Mouse (Mus musculus) midbrain, embryonic 12.5 days (tissue): ENCODE data around the gene Ehd2. TPM values are rescaled to one million over a fixed set of nuclear protein-coding genes. Genes with fewer than 3 reads are reported as not detected.

Source experiments
- ATAC-seq: fragments of 200-750 bp; cut with Nextera tagmentation; 2 replicates; pipeline ENCODE4 v1.8.0; 2017; ENCODE audit warnings: low read depth, moderate TSS enrichment, moderate library complexity; ENCODE audit not compliant: low FRiP score
- H3K27ac ChIP-seq: fragments of 300-500 bp; sonication (generic); replicated peaks from 2 replicates; pipeline ENCODE4 v1.5.1; 2016; ENCODE audit warnings: mild to moderate bottlenecking
- H3K27me3 ChIP-seq: fragments of 300-500 bp; sonication (generic); 2 replicates; pipeline ENCODE4 v1.6.1; 2016; ENCODE audit warnings: mild to moderate bottlenecking
- H3K36me3 ChIP-seq: fragments of 300-500 bp; sonication (generic); 2 replicates; pipeline ENCODE4 v1.6.1; 2016
- H3K4me1 ChIP-seq: fragments of 300-500 bp; sonication (generic); 2 replicates; pipeline ENCODE4 v1.6.1; 2016
- H3K4me2 ChIP-seq: fragments of 300-500 bp; sonication (generic); replicated peaks from 2 replicates; pipeline ENCODE4 v1.6.1; 2016; ENCODE audit warnings: mild to moderate bottlenecking, moderate library complexity
- H3K4me3 ChIP-seq: fragments of 300-500 bp; sonication (generic); 2 replicates; pipeline ENCODE4 v1.5.1; 2016; ENCODE audit warnings: mild to moderate bottlenecking
- H3K9ac ChIP-seq: fragments of 300-500 bp; sonication (generic); replicated peaks from 2 replicates; pipeline ENCODE4 v1.6.1; 2016; ENCODE audit warnings: mild to moderate bottlenecking, moderate library complexity
- H3K9me3 ChIP-seq: fragments of 300-500 bp; sonication (generic); 2 replicates; pipeline ENCODE4 v1.6.1; 2016; ENCODE audit warnings: mild to moderate bottlenecking
- WGBS: fragments of 180-500 bp; shearing (Covaris S2); methylation state at CpG from one replicate; pipeline ENCODE4 v1.1.7; 2016; 5-methylcytosine and 5-hydroxymethylcytosine counted together
- polyA plus RNA-seq: library from polyadenylated mRNA; unstranded; fragments of >200 nt; fragmentation: Nextera tagmentation; extraction: Ambion mirVana; gene quantifications from 2 replicates; pipeline ENCODE4 v1.2.1, GENCODE M21; 2016

Ehd2 gene
- polyA plus RNA-seq, 1 experiment from 2014 or later = 8.5 TPM

DNA sequence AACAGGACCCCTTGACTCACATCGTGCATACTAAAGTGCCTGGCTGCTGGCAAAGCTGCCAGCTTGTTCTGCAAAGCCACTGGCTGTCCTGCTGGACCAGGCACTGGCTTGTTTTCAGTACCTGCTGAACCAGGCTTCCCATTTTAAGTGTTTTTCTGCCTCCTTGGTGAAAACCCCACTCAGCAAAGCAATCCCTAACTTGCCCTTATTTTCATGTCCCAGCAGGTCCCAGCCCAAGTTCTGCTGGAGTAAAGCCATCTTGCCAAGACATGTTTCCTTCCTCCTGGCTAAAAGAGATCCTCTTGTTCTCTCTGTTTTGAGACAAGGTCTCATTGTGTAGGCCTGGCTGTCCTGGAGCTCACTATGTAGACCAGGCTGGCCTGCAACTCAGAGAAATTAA is 23.1 kb downstream of the Ehd2 start:
- ATAC-seq = no peak
- H3K27me3 ChIP-seq = peaks cover 8% of the 10 kb centered on the region; the same call in 1 of the 2 replicates
- WGBS = 96% methylated on average over 1 of the region's 1 CpGs
- no peak overlapping the region for H3K27ac ChIP-seq
- H3K4me3 ChIP-seq = no peak overlapping the region
- peak overlapping the region; percentile 79; the same call in 1 of the 2 replicates for H3K4me2 ChIP-seq
- peaks cover 21% of the 10 kb centered on the region for H3K4me1 ChIP-seq
- no peak overlapping the region for H3K9ac ChIP-seq
- peaks cover 51% of the 10 kb centered on the region for H3K36me3 ChIP-seq
- no peaks in the 10 kb centered on the region for H3K9me3 ChIP-seq

DNA sequence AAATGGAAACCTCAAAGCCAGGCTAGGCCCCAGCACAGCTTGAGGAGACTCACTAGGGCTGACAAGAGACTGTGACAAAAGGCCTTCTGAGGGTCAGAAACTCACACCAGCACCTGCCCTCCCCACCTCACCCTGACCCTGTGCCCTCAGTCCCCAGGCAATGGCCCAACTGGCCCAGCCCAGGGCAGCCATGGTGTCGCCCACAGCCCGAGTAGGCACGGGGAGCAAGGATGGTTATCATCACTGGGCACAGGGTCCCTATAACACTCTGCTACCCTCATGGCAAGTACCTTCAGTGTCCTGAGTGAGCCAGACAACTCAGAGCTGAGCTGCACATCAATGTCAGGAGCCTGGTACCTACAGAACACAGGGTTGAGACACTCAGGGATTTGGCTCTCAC is 28.7 kb downstream of the Ehd2 start:
- Histone ChIP-seq H3K36me3 (peaks cover 84% of the 10 kb centered on the region), H3K27me3 (no peaks in the 10 kb centered on the region), H3K27ac (no peak overlapping the region), H3K4me3 (no peak overlapping the region), H3K4me1 (no peaks in the 10 kb centered on the region), H3K9ac (no peak overlapping the region), H3K9me3 (no peaks in the 10 kb centered on the region), H3K4me2 (no peak overlapping the region)
- ATAC-seq = no peak
- 93% methylated on average over 3 of the region's 3 CpGs for WGBS

DNA sequence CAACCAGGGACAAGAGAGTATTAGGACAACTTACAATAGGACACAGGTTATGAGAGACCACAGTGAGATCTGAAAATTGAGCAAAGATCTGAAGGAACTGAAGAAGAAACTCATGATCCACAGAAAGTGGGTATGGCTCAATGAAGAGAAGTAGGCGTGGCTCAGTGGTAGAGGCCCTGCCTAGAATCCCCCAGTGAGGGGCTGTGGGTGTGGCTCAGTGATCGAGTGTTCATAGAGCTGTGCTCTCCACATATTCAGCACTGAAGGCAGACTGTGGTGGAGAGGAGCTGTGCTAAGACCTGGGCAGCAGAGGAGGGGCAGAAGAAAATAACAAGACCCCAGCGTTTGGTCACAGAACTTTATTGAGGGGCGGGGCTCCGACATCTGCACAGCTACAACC is 29.9 kb downstream of the Ehd2 start:
- WGBS = 89% methylated on average over 5 of the region's 5 CpGs
- Histone ChIP-seq H3K36me3 (peaks cover 73% of the 10 kb centered on the region), H3K4me2 (no peak overlapping the region), H3K27me3 (no peaks in the 10 kb centered on the region), H3K27ac (no peak overlapping the region), H3K4me3 (no peak overlapping the region), H3K9ac (no peak overlapping the region), H3K4me1 (no peaks in the 10 kb centered on the region), H3K9me3 (no peaks in the 10 kb centered on the region)
- no peak for ATAC-seq

DNA sequence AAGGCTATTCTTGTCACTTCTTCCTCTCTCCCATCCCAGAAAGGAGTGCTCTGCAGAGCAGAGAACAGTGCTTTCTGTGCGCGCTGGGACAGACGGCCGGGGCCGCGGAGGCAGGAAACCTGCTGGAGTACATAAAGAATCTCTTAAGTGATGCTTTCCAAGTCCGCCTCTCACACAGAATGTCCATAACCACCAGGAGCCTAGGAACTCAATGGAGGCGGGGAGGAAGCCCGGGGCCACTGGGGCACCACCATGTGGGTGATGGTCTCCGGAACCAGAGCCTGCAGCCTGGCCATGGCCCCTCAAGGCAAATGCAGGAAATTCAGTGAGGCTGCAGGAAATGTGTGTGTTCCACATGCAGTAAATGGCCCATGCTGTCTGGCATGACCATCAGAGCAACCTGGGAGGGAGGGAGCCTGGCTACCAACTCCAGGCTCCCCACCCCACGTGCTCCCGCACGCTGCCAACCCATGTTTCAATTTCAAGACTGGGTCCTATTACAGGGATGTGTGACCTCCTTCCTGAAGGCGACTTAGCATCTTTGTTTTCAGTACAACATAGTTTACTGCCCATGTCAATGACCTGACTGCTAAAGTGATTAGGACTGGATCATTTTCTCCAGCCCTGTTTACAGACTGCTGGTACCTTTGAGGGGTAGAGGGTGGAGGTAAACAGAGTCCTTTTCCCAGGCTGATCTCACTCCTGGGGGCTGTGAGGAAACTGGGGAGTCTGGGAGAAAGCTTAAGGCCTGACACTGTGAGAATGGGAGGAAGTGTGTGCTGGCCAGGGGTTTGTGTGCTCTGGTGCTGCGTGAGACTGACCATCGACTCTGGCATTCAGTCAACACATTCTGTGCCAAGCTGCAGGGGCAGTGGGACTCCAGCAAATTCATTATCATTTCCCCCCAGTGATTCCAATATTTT is 33.7 kb downstream of the Ehd2 start:
- no peak overlapping the region for H3K27ac ChIP-seq
- peaks cover 35% of the 10 kb centered on the region for H3K36me3 ChIP-seq
- H3K9me3 ChIP-seq = no peaks in the 10 kb centered on the region
- WGBS = 66% methylated on average over 16 of the region's 16 CpGs
- H3K9ac ChIP-seq = no peak overlapping the region
- H3K27me3 ChIP-seq = no peaks in the 10 kb centered on the region
- no peak overlapping the region for H3K4me3 ChIP-seq
- H3K4me1 ChIP-seq = no peaks in the 10 kb centered on the region
- no peak for ATAC-seq
- no peak overlapping the region for H3K4me2 ChIP-seq

- no peak for ATAC-seq
- no peaks in the 10 kb centered on the region for H3K9me3 ChIP-seq
- WGBS = 77% methylated on average over 3 of the region's 3 CpGs
- no peaks in the 10 kb centered on the region for H3K4me1 ChIP-seq
- no peaks in the 10 kb centered on the region for H3K27me3 ChIP-seq
- H3K27ac ChIP-seq = no peak overlapping the region
- no peak overlapping the region for H3K9ac ChIP-seq
- no peak overlapping the region for H3K4me3 ChIP-seq
- peaks cover 14% of the 10 kb centered on the region for H3K36me3 ChIP-seq
- no peak overlapping the region for H3K4me2 ChIP-seq
These were observed 35.7 kb downstream of the Ehd2 start for GRCm38 (mm10) chr7:15931635-15932034.

DNA sequence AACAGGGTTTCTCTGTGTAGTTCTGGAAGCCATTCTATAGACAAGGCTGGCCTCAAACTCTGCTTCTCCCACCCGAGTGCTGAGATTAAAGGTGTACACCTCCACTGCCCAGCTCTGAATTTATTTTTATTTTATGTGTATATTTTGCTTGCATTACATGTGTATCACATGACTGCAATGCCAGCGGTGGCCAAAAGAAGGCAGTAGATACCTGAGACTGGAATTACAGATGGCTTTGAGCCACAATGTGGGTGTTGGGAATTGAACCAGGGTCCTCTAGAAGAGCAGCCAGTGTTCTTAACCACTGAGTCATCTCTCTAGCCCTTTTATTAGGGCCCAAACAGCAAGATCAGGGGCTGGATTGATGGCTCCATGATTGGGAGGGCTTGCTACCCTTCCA is 36.8 kb downstream of the Ehd2 start:
- H3K9ac ChIP-seq = no peak overlapping the region
- H3K4me2 ChIP-seq = no peak overlapping the region
- no peaks in the 10 kb centered on the region for H3K27me3 ChIP-seq
- WGBS = 63% methylated on average over 2 of the region's 2 CpGs
- H3K27ac ChIP-seq = no peak overlapping the region
- peaks cover 8% of the 10 kb centered on the region; the same call in 1 of the 2 replicates for H3K36me3 ChIP-seq
- ATAC-seq = no peak
- no peaks in the 10 kb centered on the region for H3K4me1 ChIP-seq
- H3K9me3 ChIP-seq = no peaks in the 10 kb centered on the region
- H3K4me3 ChIP-seq = no peak overlapping the region

GRCm38 (mm10) chr7:15929910-15930309 is 37.5 kb downstream of the Ehd2 start:
- H3K4me2 ChIP-seq = no peak overlapping the region
- no peak overlapping the region for H3K9ac ChIP-seq
- no peak overlapping the region for H3K4me3 ChIP-seq
- no peak overlapping the region for H3K27ac ChIP-seq
- H3K27me3 ChIP-seq = no peaks in the 10 kb centered on the region
- no peaks in the 10 kb centered on the region for H3K9me3 ChIP-seq
- 39% methylated on average over 4 of the region's 4 CpGs for WGBS
- 0 out of 2 replicates have a peak, but pooled peaks cover 2% of the 10 kb centered on the region for H3K36me3 ChIP-seq
- H3K4me1 ChIP-seq = no peaks in the 10 kb centered on the region
- ATAC-seq = peak; percentile 52; the same call in 1 of the 2 replicates

DNA sequence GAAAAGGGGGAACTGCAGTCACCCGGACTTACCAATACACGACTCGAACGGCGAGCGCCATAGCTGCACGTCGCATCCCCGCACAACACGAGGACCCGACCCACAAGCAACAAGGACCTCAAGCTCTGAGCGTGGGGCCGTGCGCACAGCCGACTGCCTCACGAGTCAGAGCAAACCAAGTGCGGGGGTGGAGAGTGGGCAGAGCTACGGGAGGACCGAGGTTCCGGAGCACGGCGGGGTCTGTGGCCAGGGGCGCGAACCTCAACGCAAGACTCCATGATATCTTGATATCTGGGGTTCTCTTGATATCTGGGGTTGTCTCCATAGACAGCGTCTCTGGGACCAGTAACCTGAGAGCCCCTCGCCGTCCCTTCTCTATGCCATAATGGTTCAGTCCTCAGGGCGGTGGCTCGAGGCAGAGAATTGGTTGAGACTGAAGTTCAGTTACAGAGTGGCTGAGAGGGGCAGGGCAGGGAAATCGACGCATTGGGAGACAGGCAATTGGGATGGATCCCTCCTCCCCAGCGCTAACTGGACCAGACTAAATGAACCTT is 45.1 kb downstream of the Ehd2 start, which contains the start of gene Selenow:
Gene Selenow (minus strand): TSS at position 183 of the 554 bp plus-strand sequence.
- Histone ChIP-seq H3K4me3 (peak within 1 kb of the TSS; percentile 76), H3K27ac (peak within 1 kb of the TSS; percentile 73), H3K4me2 (peak within 1 kb of the TSS; percentile 92), H3K36me3 (peaks cover 29% of the 10 kb centered on the region), H3K27me3 (no peaks in the 10 kb centered on the region; the same call in 1 of the 2 replicates), H3K9me3 (no peaks in the 10 kb centered on the region), H3K9ac (peak within 1 kb of the TSS; percentile 83), H3K4me1 (peaks cover 20% of the 10 kb centered on the region)
- peak; percentile 94 for ATAC-seq
- 0% methylated on average over 33 of the region's 33 CpGs for WGBS

DNA sequence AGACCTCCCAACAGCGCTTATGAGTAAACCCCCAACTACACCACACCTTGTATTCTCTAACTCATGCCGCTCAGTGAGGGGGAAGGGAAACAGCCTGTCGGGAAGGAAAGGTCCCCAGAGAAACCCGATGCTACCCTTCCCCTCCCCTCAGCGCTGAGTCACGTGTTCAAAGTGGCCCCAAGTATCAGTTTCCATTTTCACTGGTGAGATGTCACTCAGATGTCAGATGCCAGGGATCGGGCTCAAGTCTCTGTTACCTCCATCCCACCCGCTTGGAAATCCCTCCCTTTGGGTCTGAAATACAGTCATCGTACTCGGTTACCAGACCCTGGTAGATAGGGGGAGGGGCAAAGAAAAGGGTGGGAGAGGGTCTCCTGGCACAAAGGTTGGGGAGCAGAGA is 45.6 kb downstream of the Ehd2 start:
- Histone ChIP-seq H3K4me2 (peak overlapping the region; percentile 92), H3K27ac (peak overlapping the region; percentile 73), H3K9me3 (no peaks in the 10 kb centered on the region), H3K9ac (peak overlapping the region; percentile 83), H3K27me3 (no peaks in the 10 kb centered on the region; the same call in 1 of the 2 replicates), H3K36me3 (peaks cover 34% of the 10 kb centered on the region), H3K4me1 (peaks cover 20% of the 10 kb centered on the region), H3K4me3 (peak overlapping the region; percentile 76)
- under 1% methylated on average over 10 of the region's 10 CpGs for WGBS
- peak; percentile 73 for ATAC-seq

- no peaks in the 10 kb centered on the region; the same call in 1 of the 2 replicates for H3K27me3 ChIP-seq
- peak overlapping the region; percentile 83 for H3K9ac ChIP-seq
- peak overlapping the region; percentile 92 for H3K4me2 ChIP-seq
- H3K27ac ChIP-seq = no peak overlapping the region
- H3K36me3 ChIP-seq = peaks cover 40% of the 10 kb centered on the region
- 93% methylated on average over 6 of the region's 6 CpGs for WGBS
- no peaks in the 10 kb centered on the region for H3K9me3 ChIP-seq
- peak overlapping the region; percentile 76 for H3K4me3 ChIP-seq
- peaks cover 20% of the 10 kb centered on the region for H3K4me1 ChIP-seq
- ATAC-seq = no peak
These were observed 46.6 kb downstream of the Ehd2 start for GRCm38 (mm10) chr7:15920645-15921190.

- 96% methylated on average over 9 of the region's 9 CpGs for WGBS
- H3K9me3 ChIP-seq = no peaks in the 10 kb centered on the region
- no peaks in the 10 kb centered on the region; the same call in 1 of the 2 replicates for H3K27me3 ChIP-seq
- no peak overlapping the region for H3K27ac ChIP-seq
- no peak for ATAC-seq
- peak overlapping the region; percentile 76; the same call in 1 of the 2 replicates for H3K4me3 ChIP-seq
- H3K4me2 ChIP-seq = peak overlapping the region; percentile 92
- H3K36me3 ChIP-seq = peaks cover 40% of the 10 kb centered on the region
- 0 out of 2 replicates have a peak overlapping the region, but pooled peaks have one; percentile 83 for H3K9ac ChIP-seq
- H3K4me1 ChIP-seq = peaks cover 20% of the 10 kb centered on the region
These were observed 47.4 kb downstream of the Ehd2 start for GRCm38 (mm10) chr7:15919947-15920346.

GRCm38 (mm10) chr7:15918371-15918770 is 49.0 kb downstream of the Ehd2 start:
- Histone ChIP-seq H3K9ac (no peak overlapping the region), H3K4me1 (peaks cover 20% of the 10 kb centered on the region), H3K9me3 (no peaks in the 10 kb centered on the region), H3K27me3 (no peaks in the 10 kb centered on the region), H3K4me3 (no peak overlapping the region), H3K36me3 (peaks cover 40% of the 10 kb centered on the region), H3K27ac (no peak overlapping the region), H3K4me2 (no peak overlapping the region)
- no peak for ATAC-seq
